Mouse (Mus musculus) MEL (cell line): Measurements from ENCODE around the gene Gm30191. TPM values are rescaled to one million over a fixed set of nuclear protein-coding genes. Genes with fewer than 3 reads are reported as not detected.

Experiments
- DNase-seq: peaks from one replicate; pipeline ENCODE4 v3.0.0; 2011; ENCODE audit warnings: low read depth, low spot score
- H3K27ac ChIP-seq: 2 replicates; pipeline ENCODE4 v1.5.1; 2012; ENCODE audit warnings: low read depth, mild to moderate bottlenecking, control low read depth, low read length, moderate library complexity; ENCODE audit not compliant: control insufficient read depth
- H3K27me3 ChIP-seq, 2 experiments: fragments of 150-350 bp in 1 of 2; sonication (generic) in 1 of 2; 2 replicates each; pipeline ENCODE4 v1.6.1; 2012; ENCODE audit warnings: low read length in 2 of 2, mild to moderate bottlenecking in 2 of 2, improper control_type of control experiment in 1 of 2, moderate library complexity in 1 of 2; ENCODE audit not compliant: insufficient read depth in 2 of 2, control insufficient read depth in 1 of 2
- H3K36me3 ChIP-seq, 2 experiments: 2 replicates each; pipeline ENCODE4 v1.6.1; 2012 to 2014; ENCODE audit warnings: low read length in 2 of 2, improper control_type of control experiment in 1 of 2, inconsistent platforms in 1 of 2, mild to moderate bottlenecking in 1 of 2; ENCODE audit not compliant: insufficient read depth in 2 of 2, control insufficient read depth in 1 of 2
- H3K4me1 ChIP-seq, 2 experiments: fragments of 150-350 bp in 1 of 2; sonication (generic) in 1 of 2; 2 replicates each; pipeline ENCODE4 v1.6.1; 2012; ENCODE audit warnings: low read length in 2 of 2, improper control_type of control experiment in 1 of 2, mild to moderate bottlenecking in 1 of 2; ENCODE audit not compliant: insufficient read depth in 2 of 2, control insufficient read depth in 1 of 2
- H3K4me3 ChIP-seq, 2 experiments: fragments of 150-350 bp in 1 of 2; sonication (generic) in 1 of 2; 2 replicates each; pipeline ENCODE4 v1.5.1; 2012; ENCODE audit warnings: low read depth in 2 of 2, low read length in 2 of 2, mild to moderate bottlenecking in 2 of 2, moderate library complexity in 2 of 2, control low read depth in 1 of 2, improper control_type of control experiment in 1 of 2; ENCODE audit not compliant: control insufficient read depth in 1 of 2, insufficient read depth in 1 of 2
- H3K79me2 ChIP-seq: 2 replicates; pipeline ENCODE4 v1.6.1; 2012; ENCODE audit warnings: mild to moderate bottlenecking, low read length, moderate library complexity; ENCODE audit not compliant: control insufficient read depth, poor library complexity, insufficient read depth
- H3K9ac ChIP-seq: 2 replicates; pipeline ENCODE4 v1.6.1; 2012; ENCODE audit warnings: low read depth, mild to moderate bottlenecking, control low read depth, low read length, moderate library complexity; ENCODE audit not compliant: control insufficient read depth, poor library complexity, severe bottlenecking
- H3K9me3 ChIP-seq: fragments of 150-350 bp; sonication (generic); replicated peaks from 2 replicates; pipeline ENCODE4 v1.6.1; 2012; ENCODE audit warnings: mild to moderate bottlenecking, low read length, improper control_type of control experiment, moderate library complexity; ENCODE audit not compliant: insufficient read depth
- BHLHE40 ChIP-seq: IDR thresholded peaks from 2 replicates; pipeline ENCODE4 v1.6.1; 2012; ENCODE audit warnings: low read depth, mild to moderate bottlenecking, inconsistent platforms, low read length, improper control_type of control experiment, borderline replicate concordance
- CHD1 ChIP-seq: IDR thresholded peaks from 2 replicates; pipeline ENCODE4 v1.6.1; 2012; ENCODE audit warnings: low read depth, mild to moderate bottlenecking, inconsistent platforms, low read length, improper control_type of control experiment
- CTCF ChIP-seq, 3 experiments: IDR thresholded peaks in 2 of 3; conservative IDR thresholded peaks in 1 of 3; 2 replicates each; pipeline ENCODE4 v1.5.1; 2011 to 2012; ENCODE audit warnings: low read length in 3 of 3, low read depth in 2 of 3, mild to moderate bottlenecking in 2 of 3, improper control_type of control experiment in 1 of 3, inconsistent platforms in 1 of 3, mixed read lengths in 1 of 3, moderate library complexity in 1 of 3; ENCODE audit not compliant: control insufficient read depth in 1 of 3, insufficient read depth in 1 of 3, poor library complexity in 1 of 3, severe bottlenecking in 1 of 3
- ELF1 ChIP-seq: IDR thresholded peaks from 2 replicates; pipeline ENCODE4 v1.6.1; 2014; ENCODE audit warnings: low read depth, mild to moderate bottlenecking, inconsistent platforms, low read length, improper control_type of control experiment, moderate library complexity
- EP300 ChIP-seq, 2 experiments: IDR thresholded peaks; 2 replicates each; pipeline ENCODE4 v1.6.1; 2011; ENCODE audit warnings: improper control_type of control experiment in 2 of 2, low read length in 2 of 2, low read depth in 1 of 2, mild to moderate bottlenecking in 1 of 2
- GABPA ChIP-seq: IDR thresholded peaks from 2 replicates; pipeline ENCODE4 v1.6.1; 2012; ENCODE audit warnings: low read depth, mild to moderate bottlenecking, inconsistent platforms, low read length, improper control_type of control experiment, moderate library complexity
- GATA1 ChIP-seq: IDR thresholded peaks from 2 replicates; pipeline ENCODE4 v1.6.1; 2011; ENCODE audit warnings: low read depth, low read length, improper control_type of control experiment
- MAFK ChIP-seq: IDR thresholded peaks from 2 replicates; pipeline ENCODE4 v1.6.1; 2011; ENCODE audit warnings: low read depth, mild to moderate bottlenecking, low read length, improper control_type of control experiment, borderline replicate concordance
- MAX ChIP-seq: IDR thresholded peaks from 2 replicates; pipeline ENCODE4 v1.6.1; 2011; ENCODE audit warnings: low read length, improper control_type of control experiment
- MAZ ChIP-seq: IDR thresholded peaks from 2 replicates; pipeline ENCODE4 v1.6.1; 2012; ENCODE audit warnings: low read depth, mild to moderate bottlenecking, inconsistent platforms, low read length, improper control_type of control experiment
- MEF2A ChIP-seq: IDR thresholded peaks from 2 replicates; pipeline ENCODE4 v1.6.1; 2014; ENCODE audit warnings: low read depth, mild to moderate bottlenecking, inconsistent platforms, low read length, improper control_type of control experiment; ENCODE audit not compliant: poor library complexity, insufficient replicate concordance, severe bottlenecking; ENCODE audit errors: extremely low read depth
- MXI1 ChIP-seq: IDR thresholded peaks from 2 replicates; pipeline ENCODE4 v1.6.1; 2011; ENCODE audit warnings: mild to moderate bottlenecking, low read depth, low read length, improper control_type of control experiment
- MYC ChIP-seq: IDR thresholded peaks from 2 replicates; pipeline ENCODE4 v1.6.1; 2011; ENCODE audit warnings: low read depth, mild to moderate bottlenecking, low read length, improper control_type of control experiment, moderate library complexity
- POLR2A ChIP-seq, 2 experiments: IDR thresholded peaks; 2 replicates each; pipeline ENCODE4 v1.6.1; 2011 to 2012; ENCODE audit warnings: low read length in 2 of 2, mild to moderate bottlenecking in 2 of 2, control low read depth in 1 of 2, improper control_type of control experiment in 1 of 2, low read depth in 1 of 2, moderate library complexity in 1 of 2; ENCODE audit not compliant: control insufficient read depth in 1 of 2, insufficient read depth in 1 of 2, poor library complexity in 1 of 2
- RAD21 ChIP-seq: IDR thresholded peaks from 2 replicates; pipeline ENCODE4 v1.6.1; 2011; ENCODE audit warnings: mild to moderate bottlenecking, low read depth, low read length, improper control_type of control experiment
- SIN3A ChIP-seq: IDR thresholded peaks from 2 replicates; pipeline ENCODE4 v1.6.1; 2012; ENCODE audit warnings: low read length, improper control_type of control experiment, inconsistent platforms
- SMC3 ChIP-seq: IDR thresholded peaks from 2 replicates; pipeline ENCODE4 v1.6.1; 2011; ENCODE audit warnings: low read depth, low read length, improper control_type of control experiment
- TBP ChIP-seq: IDR thresholded peaks from 2 replicates; pipeline ENCODE4 v1.8.0; 2011; ENCODE audit warnings: low read depth, low read length, improper control_type of control experiment
- UBTF ChIP-seq: IDR thresholded peaks from 2 replicates; pipeline ENCODE4 v1.6.1; 2012; ENCODE audit warnings: low read depth, mild to moderate bottlenecking, inconsistent platforms, low read length, improper control_type of control experiment, moderate library complexity, borderline replicate concordance; ENCODE audit not compliant: insufficient read depth
- USF1 ChIP-seq: IDR thresholded peaks from 2 replicates; pipeline ENCODE4 v1.6.1; 2014; ENCODE audit warnings: low read depth, mild to moderate bottlenecking, inconsistent platforms, low read length, improper control_type of control experiment, moderate library complexity
- ZC3H11A ChIP-seq: IDR thresholded peaks from 2 replicates; pipeline ENCODE4 v1.6.1; 2012; ENCODE audit warnings: low read depth, mild to moderate bottlenecking, inconsistent platforms, low read length, improper control_type of control experiment
- ZKSCAN1 ChIP-seq: IDR thresholded peaks from 2 replicates; pipeline ENCODE4 v1.6.1; 2012; ENCODE audit warnings: low read depth, mild to moderate bottlenecking, inconsistent platforms, low read length, improper control_type of control experiment, moderate library complexity
- ZMIZ1 ChIP-seq: IDR thresholded peaks from 2 replicates; pipeline ENCODE4 v1.6.1; 2012; ENCODE audit warnings: low read depth, mild to moderate bottlenecking, inconsistent platforms, low read length, improper control_type of control experiment, moderate library complexity
- ZNF384 ChIP-seq: IDR thresholded peaks from 2 replicates; pipeline ENCODE4 v1.6.1; 2012; ENCODE audit warnings: low read depth, mild to moderate bottlenecking, inconsistent platforms, low read length, improper control_type of control experiment
- polyA plus RNA-seq, 2 experiments: library from polyadenylated mRNA; stranded (reverse) in 1 of 2; unstranded in 1 of 2; fragments of >175 nt in 1 of 2; fragments of >200 nt in 1 of 2; gene quantifications; 2 replicates each; pipeline versions ENCODE4 v1.2.1 to v1.2.4; 2012; ENCODE audit warnings: low replicate concordance in 2 of 2, low read depth in 1 of 2; ENCODE audit not compliant: insufficient read length in 2 of 2, insufficient read depth in 1 of 2, missing spikeins in 1 of 2
- total RNA-seq: library from RNA; depleted of rRNA; stranded (reverse); fragments of 300-350 nt; gene quantifications from 2 replicates; pipeline ENCODE4 v1.2.3, GENCODE M21; 2012

Gene Gm30191
- total and polyA plus RNA-seq, 3 experiments, result not detected

DNA sequence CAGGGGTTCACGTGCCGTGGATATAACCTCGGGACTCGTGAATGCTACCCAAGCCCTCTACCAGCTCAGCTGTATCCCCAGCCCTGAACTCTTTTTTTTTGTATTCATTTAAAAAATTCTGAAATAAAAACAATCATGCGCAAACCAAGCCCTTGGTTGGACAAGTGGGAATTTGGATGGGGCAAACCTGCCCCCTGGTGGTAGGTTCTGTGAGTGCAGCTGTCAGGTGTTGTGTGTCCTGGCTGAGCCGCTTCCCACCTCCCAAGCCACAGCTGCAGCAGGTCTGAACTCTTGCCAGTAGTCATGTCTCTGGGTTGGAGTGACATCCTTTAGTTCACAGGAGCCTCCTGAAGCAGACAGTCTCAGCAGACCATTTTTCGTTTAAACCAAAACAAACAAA, 45.3 kb downstream of the Gm30191 start:
- DNase-seq, result peak; percentile 76
- H3K9me3 ChIP-seq, result no peaks in the 10 kb centered on the region
- H3K9ac ChIP-seq, result no peak overlapping the region
- no peak overlapping the region for H3K4me3 ChIP-seq
- H3K36me3 ChIP-seq, result peaks cover 0 to 7% of the 10 kb centered on the region in 2 experiments; a peak in 2 of 4 replicates
- peak; percentile 59 to 66 (median 61) for TF ChIP-seq CTCF (IDR thresholded peaks at IDR 0.05 in 2 of 3, conservative IDR thresholded peaks at IDR 0.05 in 1 of 3; ENCODE audit: control insufficient read depth in 1 of 3, insufficient read depth in 1 of 3, low read depth in 2 of 3, low read length in 3 of 3, poor library complexity in 1 of 3, severe bottlenecking in 1 of 3)
- no peak for TF ChIP-seq BHLHE40
- peak; percentile 61 for TF ChIP-seq ZC3H11A
- TF ChIP-seq RAD21, result peak; percentile 56
- peak; percentile 58 for TF ChIP-seq SMC3
- H3K79me2 ChIP-seq, result peaks cover 2% of the 10 kb centered on the region; the same call in 1 of the 2 replicates
- H3K4me1 ChIP-seq, result peaks cover 0 to 8% of the 10 kb centered on the region in 2 experiments; a peak in 2 of 4 replicates
- no peak overlapping the region for H3K27ac ChIP-seq
- no peaks in the 10 kb centered on the region for H3K27me3 ChIP-seq

DNA sequence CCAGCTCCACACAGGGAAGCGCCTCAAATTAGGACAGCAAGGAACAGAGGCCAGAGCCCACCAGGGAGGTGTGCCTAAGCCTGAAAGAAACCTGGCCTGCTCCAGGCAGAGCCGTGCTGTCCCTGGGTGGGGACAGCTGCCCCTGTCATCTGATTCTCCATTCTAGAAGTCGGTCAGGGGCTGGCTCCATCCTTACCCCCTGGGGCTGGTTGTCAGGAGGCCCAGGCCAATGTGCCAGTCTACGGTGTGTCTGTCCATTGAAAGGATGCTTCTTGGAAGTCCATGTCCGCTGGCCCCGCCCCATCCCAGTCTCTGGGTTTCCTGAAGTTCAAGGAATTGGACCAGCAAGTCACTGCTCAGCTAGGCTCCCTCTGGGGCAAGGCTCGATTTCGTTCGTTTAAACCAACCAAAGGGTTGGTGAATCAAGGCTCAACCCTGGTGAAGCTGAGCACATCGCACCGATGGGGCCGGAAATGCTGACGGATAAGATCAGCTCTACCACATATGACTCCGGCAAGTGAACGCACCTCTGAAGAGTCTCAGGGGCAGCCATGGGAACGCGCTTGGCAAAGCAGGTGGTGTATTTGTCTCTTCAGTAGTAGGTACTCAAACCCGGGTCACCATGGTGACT, 46.4 kb downstream of the Gm30191 start:
- H3K27me3 ChIP-seq, result no peaks in the 10 kb centered on the region
- peaks cover 0 to 7% of the 10 kb centered on the region in 2 experiments; a peak in 2 of 4 replicates for H3K36me3 ChIP-seq
- H3K79me2 ChIP-seq, result no peaks in the 10 kb centered on the region
- no peaks in the 10 kb centered on the region for H3K9me3 ChIP-seq
- TF ChIP-seq ELF1, result no peak
- TF ChIP-seq MEF2A, result no peak
- TF ChIP-seq MXI1, result no peak
- no peak for TF ChIP-seq UBTF
- no peak for TF ChIP-seq TBP
- TF ChIP-seq ZNF384, result no peak
- no peak for TF ChIP-seq ZKSCAN1
- no peak for TF ChIP-seq GATA1
- no peak for TF ChIP-seq EP300 (IDR thresholded peaks at IDR 0.05; ENCODE audit: low read depth in 1 of 2, low read length in 2 of 2)
- TF ChIP-seq MYC, result no peak
- no peak for TF ChIP-seq GABPA
- no peak for TF ChIP-seq SIN3A
- TF ChIP-seq MAZ, result no peak
- no peak for TF ChIP-seq CHD1
- TF ChIP-seq MAFK, result no peak
- TF ChIP-seq CTCF (IDR thresholded peaks at IDR 0.05 in 2 of 3, conservative IDR thresholded peaks at IDR 0.05 in 1 of 3; ENCODE audit: control insufficient read depth in 1 of 3, insufficient read depth in 1 of 3, low read depth in 2 of 3, low read length in 3 of 3, poor library complexity in 1 of 3, severe bottlenecking in 1 of 3), result no peak
- TF ChIP-seq POLR2A (IDR thresholded peaks at IDR 0.05; ENCODE audit: control insufficient read depth in 1 of 2, insufficient read depth in 1 of 2, low read depth in 1 of 2, low read length in 2 of 2, poor library complexity in 1 of 2), result no peak
- no peak for TF ChIP-seq MAX
- TF ChIP-seq USF1, result no peak
- no peak for TF ChIP-seq ZMIZ1
- TF ChIP-seq, all 39 proteins: peak for 0
- no peak overlapping the region for H3K4me3 ChIP-seq
- no peak for DNase-seq
- H3K27ac ChIP-seq, result no peak overlapping the region
- peaks cover 0 to 7% of the 10 kb centered on the region in 2 experiments; a peak in 2 of 4 replicates for H3K4me1 ChIP-seq
- H3K9ac ChIP-seq, result no peak overlapping the region
